Comparison of ENCODE assay signal across 19 mouse cellular contexts in the genomic region with DNA sequence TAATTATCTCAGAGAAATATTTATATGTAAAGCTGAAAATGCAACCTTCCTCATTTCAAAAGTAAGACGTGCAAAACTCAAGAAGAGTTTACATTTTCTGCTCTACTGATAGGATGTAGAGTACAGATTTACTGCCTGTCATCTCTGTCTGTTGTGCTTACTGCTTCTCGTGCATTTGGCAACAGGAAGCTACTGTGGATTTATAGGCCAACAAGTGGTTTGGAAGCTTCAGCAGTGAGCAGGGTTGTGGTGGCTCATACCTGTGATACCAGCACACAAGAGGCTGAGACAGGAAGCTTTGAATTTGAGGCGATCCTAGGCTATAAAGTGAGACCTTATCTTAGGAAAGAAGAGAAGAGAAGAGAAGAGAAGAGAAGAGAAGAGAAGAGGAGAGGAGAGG. TPM values are rescaled to one million over a fixed set of nuclear protein-coding genes. Genes with fewer than 3 reads are reported as not detected.
DNase-seq lines count a peak whose midpoint lies in the region; ATAC-seq lines count a peak whose summit lies in the region.
"Had no signal": no experiment of that assay in that cellular context is flagged by ENCODE, and none has a peak within 500 bp of the region (broad histone marks: within the 10 kb centered on the region; RNA-seq: fewer than 3 reads in every experiment).

No protein-coding gene starts in this region.

- ATAC-seq in granulocyte monocyte progenitor cell, adult 5-6 weeks (replicated peaks; ENCODE audit: poor library complexity, severe bottlenecking) = peak; percentile 35; the same call in 1 of the 2 replicates
- 0 out of 2 replicates have a peak, but pooled peaks have one; percentile 35 for ATAC-seq in monocyte, adult 5-6 weeks (replicated peaks; ENCODE audit: insufficient number of reproducible peaks, low FRiP score, low TSS enrichment, poor library complexity, severe bottlenecking)
- ATAC-seq: intestine, postnatal 0 days; Patski had no signal

- DNase-seq in CD4-positive, CD25-positive, alpha-beta regulatory T cell, adult 2 months (ENCODE audit: low read depth, low spot score) = peak; percentile 28
- DNase-seq in thymus, postnatal 25 days = peak; percentile 24
- DNase-seq in frontal cortex, postnatal 10 days (ENCODE audit: low spot score in 2 of 2) = no peak
- no peak for DNase-seq in cerebellum, adult 8-10 months
- DNase-seq in liver = no peak
- DNase-seq: adrenal gland, postnatal 25 days; B cell, adult 2 months; cerebellum, adult 11-12 months; cerebellum, postnatal 36 days; gastrocnemius, postnatal 14 days; heart, adult 2 months; heart, postnatal 36 days; kidney, postnatal 10 days; lung, postnatal 10 days; right cerebral cortex, postnatal 14 days had no signal

RNA-seq across cellular contexts. Expression of gene Crot, which starts 17.6 kb away (rescaled TPM):
- 20.0 and 25.7 TPM in 2 replicates for total RNA-seq in granulocyte monocyte progenitor cell, adult 5-6 weeks (2014; fragmentation: Nextera tagmentation)
- total RNA-seq in granulocyte monocyte progenitor cell, adult 5-6 weeks (2017) = 45.0 and 51.7 TPM in 2 replicates
- total RNA-seq in monocyte, adult 5-6 weeks (2017) = 63.7 to 79.6 TPM (median 66.8 TPM) in 3 replicates

Comparison
In these comparisons a context has a peak if more than half of its experiments do, and no peak if none do; other contexts are left out.
1. DNase-seq: peak in CD4-positive, CD25-positive, alpha-beta regulatory T cell, adult 2 months (single experiment) and thymus, postnatal 25 days (single experiment); none in frontal cortex, postnatal 10 days (0 of 2), cerebellum, adult 8-10 months (single experiment) and liver (single experiment).